Mouse (Mus musculus) kidney, adult 2 months (tissue): Measurements from ENCODE around the gene Traf3ip3.

ENCODE experiments used
- CTCF ChIP-seq: fragments of 200-500 bp; conservative IDR thresholded peaks from 2 replicates; pipeline ENCODE4 v1.5.1; 2011; ENCODE audit warnings: low read depth, mild to moderate bottlenecking, control low read depth, low read length, moderate library complexity, mixed read lengths; ENCODE audit not compliant: insufficient read depth, insufficient read length
- POLR2A ChIP-seq: fragments of 200-500 bp; IDR thresholded peaks from one replicate; pipeline ENCODE4 v1.6.1; 2011; ENCODE audit warnings: low read depth, low read length, control low read depth

- TF ChIP-seq POLR2A (no peak), CTCF (no peak)
Measured at GRCm38 (mm10) chr1:193144516-193144915, 57.0 kb downstream of the Traf3ip3 start.
